Mouse (Mus musculus): ENCODE results near the gene Spata5. TPM values are rescaled to one million over a fixed set of nuclear protein-coding genes. Genes with fewer than 3 reads are reported as not detected.
"Not testable (repeated sequence)": the region's sequence is repeated elsewhere in the genome, so short reads cannot be mapped to it uniquely, and the experiment has no call there.

The Spata5 gene
- polyA plus RNA-seq, 1 experiment from 2014 or later = 26.8 TPM

DNA sequence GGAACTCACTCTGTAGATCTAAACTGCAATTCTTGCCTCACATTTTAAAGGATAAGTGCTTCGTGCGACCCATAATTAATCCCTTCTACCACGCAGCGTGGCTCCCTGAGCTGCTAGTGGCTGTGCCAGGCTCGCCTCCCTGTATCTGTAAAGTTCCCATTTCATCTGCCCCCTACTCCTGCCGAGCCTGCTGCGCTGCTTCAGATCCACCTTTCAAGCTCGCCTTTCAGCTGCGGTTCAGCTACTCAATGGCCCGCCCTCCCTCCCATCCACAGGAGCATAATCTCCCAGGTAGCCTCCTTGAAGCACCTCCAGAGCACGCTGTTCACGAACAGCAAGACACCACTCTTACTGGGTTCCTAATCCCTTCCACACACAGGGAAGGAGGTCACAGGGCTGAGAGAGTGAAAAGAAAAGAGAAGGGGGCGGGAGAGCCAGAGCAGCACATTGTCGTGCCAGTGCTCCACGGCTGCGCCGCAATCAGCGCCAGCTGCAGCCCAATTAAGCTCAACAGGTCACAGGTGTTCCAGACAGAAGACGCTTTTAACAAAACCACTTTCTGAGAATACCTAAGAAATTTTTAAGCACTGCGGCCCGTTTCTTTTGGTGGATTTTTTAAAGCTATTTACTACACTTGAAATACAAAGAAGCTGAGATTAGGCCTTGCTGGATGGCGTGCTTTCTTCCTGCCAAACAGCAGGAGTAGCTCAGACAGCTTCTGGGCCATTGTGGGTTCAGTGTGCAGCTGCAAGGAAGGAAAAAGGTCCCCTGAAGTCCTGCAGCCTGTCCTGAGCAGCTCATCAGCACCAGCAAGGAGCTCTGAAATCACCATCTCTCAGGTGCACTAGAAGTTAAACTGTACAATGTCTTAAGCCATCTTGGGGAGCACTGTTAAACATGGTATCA lies 150.2 kb downstream of the Spata5 start:
- peak; percentile 29 for DNase-seq (ENCODE audit: low spot score)

DNA sequence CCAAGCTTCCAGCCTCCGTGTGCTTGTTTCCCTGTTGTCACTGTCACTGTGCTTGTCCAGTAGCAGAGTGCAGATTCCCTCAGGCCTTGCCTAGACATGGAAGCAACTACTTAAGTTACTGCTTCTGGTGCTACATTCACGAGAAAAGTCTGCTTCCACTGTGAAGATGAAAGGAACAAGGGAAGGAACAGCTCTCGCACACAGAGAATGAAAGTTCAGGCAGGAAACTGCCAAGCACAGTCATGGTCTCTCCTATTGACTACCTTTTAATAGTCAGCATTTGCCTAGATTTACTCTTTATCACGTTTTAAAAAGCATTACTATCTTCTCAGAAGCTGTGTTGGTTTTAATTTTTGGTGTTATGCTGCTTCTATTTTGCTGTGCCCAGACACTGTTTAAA lies 151.9 kb downstream of the Spata5 start:
- peak; percentile 23 for DNase-seq (ENCODE audit: low spot score)

DNA sequence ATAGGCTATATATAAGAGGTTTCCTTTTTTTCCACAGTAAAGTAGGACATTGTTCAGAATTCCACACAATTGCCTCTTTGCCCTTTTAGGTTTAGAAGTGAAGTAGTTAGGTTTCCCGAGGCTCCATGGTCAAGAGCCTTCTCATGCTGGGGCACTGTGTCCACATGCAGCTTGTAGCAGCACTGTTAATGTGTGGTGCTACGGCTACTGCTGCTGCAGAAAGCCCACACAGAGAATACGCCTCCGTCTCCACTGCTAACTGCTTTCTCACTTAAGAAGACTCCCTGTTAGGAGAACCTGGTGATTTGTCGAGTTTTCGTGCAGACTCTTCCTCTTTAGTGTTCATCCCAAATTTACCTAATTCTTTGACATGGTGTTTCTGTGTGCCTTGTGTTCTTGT lies 152.4 kb downstream of the Spata5 start:
- no peak for DNase-seq (ENCODE audit: low spot score)

DNA sequence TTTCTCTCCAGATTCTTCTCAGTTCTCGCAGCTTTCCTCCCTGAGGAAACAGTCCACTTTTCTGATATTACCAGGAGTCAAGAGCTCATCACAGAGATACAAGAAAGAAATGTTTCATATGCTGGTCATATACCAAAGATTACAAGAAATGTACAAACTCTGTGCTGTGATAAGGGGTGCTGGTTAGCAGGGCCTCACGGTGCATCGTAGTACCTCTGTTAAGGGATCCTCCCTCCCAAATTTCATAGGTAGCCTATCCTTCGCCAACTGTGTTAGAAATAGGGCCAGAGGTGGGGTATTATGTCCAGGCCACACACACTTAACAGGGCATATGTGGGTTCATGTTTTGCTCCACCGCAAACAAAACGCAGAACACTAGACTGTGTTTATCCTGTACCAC lies 157.1 kb downstream of the Spata5 start:
- DNase-seq (ENCODE audit: low spot score) = no peak

DNA sequence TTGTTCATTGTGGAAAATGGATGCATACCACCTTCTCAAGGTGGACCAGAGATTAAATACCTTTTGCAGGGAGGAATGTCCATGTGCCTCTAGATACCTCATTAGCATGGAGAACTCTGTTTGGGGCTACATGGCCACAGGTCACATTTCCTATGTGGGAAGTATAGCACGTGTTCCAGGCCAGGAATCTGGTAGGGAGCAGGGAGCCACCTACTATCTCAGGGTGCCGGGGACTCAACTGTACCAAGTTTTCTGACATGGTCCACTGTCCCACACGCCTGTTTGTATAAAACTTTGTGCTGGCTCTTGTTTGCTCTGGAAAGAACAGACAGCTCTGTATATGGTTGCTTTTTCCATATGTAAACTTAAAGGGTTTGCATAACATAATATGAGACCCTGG lies 158.0 kb downstream of the Spata5 start:
- no peak for DNase-seq (ENCODE audit: low spot score)

DNA sequence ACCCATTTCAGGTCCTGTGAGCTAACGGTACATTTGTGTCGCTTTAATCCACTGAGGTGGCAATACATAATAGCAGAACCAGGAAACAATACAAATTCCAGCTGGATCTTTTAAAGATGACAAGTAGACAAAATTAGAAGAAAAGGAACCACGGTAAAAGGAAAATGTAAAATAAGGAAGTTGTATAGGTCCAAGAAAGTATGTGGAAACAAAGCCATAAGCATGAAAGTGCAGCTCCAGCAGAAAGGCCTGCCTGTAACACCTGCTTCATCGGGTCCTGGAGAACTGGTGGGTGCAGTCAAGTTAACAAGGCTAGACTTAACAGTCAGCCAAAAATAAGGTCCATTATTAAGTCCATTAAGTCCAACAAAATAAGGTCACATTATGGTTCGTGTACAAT lies 164.9 kb downstream of the Spata5 start:
- no peak for DNase-seq (ENCODE audit: low spot score)

DNA sequence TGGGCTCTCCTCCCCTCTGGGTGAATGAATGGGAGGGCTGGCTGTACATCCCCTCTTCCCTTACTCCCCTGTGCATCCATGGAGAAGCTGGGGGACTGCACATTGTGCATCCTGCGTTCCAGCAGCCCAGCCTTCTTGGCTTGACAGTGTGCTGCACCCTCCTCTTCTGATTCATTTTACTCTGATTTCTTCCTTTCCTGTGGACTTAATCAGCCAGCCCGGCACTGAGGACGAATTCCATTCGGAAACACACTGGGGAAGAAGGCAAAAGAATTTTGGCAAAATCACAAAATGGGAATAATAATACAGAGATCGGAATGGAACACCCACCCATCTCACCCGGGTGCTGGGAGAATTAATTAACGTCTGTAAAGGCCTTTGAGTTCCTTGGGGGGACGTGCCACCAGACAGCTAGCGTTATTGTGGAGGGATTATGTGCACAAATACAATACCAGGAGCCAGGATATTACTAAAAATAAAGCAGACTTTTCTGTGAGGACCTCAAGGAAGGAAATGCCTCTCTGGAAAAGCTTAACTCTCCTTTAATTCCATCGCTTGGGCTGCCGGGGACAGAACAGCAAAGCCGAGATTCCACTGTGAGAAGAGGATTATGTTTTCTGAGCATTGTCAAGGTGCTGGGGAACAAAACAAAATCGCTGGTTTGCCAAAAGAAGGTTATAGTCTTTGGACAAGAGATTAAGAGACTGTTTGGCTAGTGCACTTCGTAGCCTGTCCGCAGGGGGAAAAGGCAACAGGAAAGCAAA lies 166.5 kb downstream of the Spata5 start:
- no peak for DNase-seq (ENCODE audit: low spot score)

DNA sequence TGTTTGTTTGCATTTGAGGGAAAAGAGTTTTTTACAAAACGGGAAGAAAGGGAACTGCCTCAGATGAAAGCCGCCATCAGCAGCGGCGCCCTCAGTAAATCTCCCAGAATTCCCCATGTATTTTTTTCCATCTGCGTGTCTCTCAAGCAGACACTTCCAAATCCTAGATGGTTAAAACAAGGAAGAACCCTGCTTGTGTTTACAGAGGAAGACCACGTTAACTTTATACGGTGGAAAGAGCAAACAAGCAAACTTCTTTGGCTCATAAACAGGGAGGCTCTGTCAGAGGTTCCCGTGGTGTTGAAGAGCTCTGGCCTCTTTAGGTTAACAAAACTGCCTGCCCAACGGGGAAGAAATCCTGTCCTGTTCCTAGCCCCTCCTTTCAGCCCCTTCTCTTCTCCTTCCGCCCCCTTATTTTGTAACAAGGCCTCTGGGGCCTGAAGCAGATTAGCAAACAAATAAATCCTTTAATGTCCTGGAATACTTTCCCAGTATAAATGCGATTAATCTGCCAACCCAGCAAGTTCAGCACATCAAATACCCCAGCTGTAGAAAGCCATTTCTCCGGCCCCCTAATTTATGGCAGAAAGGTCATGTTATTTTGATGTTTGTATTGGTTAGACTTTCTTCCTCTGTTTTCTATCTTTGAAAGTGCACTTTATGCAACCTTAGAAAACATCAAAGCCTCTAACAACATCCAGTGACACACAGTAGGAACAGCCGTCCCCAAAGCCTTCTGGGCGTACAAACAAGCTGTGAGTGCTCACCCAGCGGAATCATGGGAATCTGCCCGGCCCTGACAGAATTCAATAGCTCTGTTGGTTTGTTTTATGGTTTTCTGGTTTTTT lies 167.3 kb downstream of the Spata5 start:
- DNase-seq (ENCODE audit: low spot score) = no peak

DNA sequence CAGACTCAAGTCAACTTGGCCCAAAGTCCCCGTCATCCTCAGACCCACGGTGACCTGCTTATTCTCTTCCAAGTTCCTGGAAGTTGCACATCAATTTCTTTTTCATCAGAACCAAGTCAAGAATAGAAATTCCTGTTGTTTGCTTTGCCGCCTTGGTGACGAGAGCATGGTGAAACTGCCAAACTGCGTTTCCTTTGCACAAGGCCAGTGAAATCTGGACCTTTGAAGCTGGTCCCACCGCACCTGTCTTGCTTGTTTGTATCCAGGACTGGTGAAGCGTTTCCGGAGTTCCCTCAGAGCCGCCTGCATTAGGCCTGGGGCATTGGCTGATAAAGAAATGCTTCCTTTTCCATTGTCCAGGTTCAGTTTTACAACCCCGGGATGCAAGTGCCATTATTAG lies 176.0 kb downstream of the Spata5 start:
- DNase-seq (ENCODE audit: low spot score) = no peak

DNA sequence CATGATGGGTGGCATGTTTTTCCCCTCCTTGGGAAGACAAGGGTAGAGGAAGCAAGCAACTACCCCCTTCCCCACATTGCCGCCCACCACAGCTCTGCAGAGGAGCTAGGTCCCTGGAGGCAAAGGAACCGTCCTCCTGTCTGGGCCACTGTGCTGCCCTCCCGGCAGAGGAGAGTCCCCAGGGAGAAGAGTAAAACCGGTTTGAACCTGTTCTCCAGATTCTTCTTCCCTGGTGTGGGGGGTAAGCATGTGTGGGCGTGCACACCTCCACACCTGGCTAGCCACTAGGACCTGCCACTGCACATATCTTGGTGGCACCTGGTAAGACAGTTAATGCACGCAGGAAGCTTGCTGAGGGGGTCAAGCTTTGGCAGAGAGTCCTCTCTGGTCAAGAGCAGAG lies 176.8 kb downstream of the Spata5 start:
- DNase-seq (ENCODE audit: low spot score) = no peak

DNA sequence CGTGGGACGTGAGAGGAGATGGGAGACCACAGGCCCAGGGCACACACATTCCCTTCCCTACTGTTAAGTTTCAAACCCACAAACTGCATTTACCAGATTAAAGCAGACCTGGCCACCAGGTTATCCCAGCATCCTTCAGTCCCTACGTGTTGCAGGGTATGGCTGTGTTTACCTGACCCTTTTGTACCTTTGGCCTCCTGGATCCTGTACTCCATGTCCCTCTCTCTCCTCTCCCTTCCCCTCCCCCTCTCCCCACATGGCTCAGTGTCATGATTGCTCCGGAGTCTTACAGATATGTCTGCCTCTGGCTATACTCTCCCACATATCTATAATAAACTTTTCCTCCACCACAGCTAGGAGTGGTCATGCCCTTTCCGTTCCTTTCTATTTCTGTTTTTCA lies 177.5 kb downstream of the Spata5 start:
- no peak for DNase-seq (ENCODE audit: low spot score)

DNA sequence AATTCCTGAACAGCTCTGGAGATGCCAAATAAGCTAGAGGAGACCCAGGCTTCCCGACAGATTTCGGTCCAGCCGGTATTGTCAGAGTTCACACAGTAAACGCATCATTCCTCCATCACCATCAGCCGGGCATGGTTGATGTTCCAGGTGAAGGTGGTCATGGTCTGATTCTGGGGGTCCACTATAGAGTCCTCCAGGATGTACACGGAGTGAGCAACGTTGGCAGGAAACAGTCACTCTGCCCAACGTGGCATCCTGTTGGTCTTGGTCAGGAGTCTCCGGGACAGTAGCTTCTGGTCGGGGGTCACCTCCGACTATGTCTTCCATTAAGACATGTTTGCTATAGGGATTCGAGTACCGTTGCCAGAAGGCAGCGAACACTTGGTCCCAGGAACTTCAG lies 179.9 kb downstream of the Spata5 start:
- DNase-seq (ENCODE audit: low spot score) = not testable (repeated sequence)

DNA sequence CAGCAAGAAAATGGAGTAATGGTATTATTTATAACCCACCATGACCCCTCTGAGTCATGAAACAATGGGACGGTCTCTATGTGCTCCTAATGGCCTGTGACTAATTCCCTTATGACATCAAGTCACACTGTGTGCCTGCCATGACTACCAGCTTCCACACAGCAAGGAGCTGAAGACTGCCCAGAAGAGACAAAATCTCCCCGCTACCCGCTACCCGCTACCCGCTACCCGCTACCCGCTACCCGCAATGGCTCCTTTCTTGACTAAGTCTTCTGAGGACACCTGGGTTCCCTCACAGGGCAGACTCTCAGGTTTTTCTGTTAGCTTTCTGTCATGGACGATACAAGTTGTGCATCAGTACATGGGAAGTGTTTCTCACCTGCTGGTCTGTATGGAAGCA lies 182.7 kb downstream of the Spata5 start:
- DNase-seq (ENCODE audit: low spot score) = no peak

DNA sequence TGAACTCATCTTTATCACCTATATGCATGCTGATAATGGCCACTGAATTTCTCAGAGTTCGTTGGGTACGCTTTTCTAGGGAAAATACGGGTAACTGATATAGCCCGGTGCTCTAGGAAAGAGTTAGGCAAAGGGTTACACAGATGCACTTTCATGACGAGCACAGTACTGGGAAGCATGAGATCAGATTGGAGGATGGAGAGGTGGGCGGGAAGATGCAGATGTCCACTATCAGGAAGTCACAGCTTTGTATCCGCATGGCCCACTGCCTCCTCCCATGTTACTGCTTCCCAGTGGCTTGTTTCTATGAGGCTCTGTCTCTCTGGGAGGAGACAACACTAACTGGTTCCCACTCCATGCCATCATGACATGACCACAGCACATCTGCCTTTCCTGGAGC lies 183.2 kb downstream of the Spata5 start:
- DNase-seq (ENCODE audit: low spot score) = no peak

DNA sequence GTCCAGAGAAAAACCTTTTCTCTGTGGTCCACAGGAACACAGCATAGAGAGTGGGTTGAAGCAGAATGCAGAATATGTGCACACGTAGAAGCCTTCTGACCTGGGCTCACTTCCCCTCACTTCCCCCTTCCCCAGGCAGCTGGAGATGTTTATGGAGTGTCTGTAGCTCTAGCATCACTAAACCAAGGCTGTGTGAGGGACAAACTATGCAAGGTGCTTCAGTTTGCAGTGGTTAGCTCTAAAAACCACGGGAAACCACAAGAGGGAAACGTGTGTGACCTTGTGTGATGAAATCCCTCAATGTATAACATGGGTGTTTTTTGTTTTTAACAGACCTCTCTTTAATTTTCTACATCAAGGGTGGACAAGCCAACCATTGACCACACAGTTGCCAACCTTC lies 183.8 kb downstream of the Spata5 start:
- DNase-seq (ENCODE audit: low spot score) = no peak

DNA sequence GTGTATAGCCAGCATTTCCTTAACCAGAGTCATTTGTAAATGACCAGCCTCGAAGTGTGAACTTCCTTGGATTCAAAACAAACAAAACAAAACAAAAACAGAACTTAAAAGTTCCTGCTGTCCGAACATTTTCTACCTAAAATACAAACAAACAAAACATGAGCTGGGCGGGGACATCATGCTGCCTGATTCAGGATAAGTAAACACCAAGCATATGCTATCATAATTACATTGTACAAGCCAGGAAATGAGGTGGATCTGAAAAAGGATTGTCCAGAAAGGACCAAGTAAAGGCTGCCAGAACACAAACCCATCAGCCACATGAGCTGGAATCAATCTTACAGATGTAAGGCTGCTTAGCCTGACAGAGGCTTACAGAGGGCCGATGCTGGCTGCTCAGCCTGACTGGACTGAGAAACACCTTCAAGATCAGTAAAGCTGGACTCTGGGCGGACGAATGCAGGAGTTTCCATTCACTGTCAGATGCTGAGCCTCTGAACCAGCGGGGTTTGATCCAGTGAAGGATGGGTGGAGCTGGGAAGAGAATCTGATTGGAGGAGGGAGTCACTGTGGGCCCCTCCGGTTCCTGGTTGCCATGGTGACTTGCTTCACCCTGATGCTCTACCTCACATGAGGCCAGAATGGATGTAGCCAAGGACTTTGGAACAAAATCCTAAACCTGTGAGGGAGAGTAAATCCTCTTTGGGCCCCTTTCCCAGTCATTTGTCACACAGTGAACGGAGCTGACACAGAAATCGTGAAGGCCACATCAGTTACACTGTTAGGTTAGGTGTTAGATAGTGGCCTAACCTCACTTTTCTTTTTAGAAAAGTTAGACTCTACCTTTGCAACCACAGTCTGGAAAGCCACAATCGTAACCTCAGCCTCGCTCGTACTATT lies 185.5 kb downstream of the Spata5 start:
- no peak for DNase-seq (ENCODE audit: low spot score)

DNA sequence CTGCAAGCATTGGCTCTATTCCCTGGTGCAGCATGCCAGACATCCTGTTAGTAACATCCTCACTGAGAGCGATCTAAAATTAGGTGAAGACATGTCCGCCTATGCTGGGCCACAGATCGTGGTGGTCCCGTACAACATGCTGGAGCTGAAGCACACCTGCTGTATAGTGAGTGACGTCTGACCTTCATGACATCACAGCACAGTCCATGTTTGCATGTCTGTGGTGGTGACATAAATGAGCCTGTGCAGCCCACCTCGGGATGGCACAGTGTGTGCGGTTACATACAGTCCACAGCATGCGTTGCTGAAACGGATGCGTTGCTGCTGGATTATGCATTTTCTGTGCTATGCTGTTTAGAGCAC lies 186.2 kb downstream of the Spata5 start:
- DNase-seq (ENCODE audit: low spot score) = peak; percentile 65

DNA sequence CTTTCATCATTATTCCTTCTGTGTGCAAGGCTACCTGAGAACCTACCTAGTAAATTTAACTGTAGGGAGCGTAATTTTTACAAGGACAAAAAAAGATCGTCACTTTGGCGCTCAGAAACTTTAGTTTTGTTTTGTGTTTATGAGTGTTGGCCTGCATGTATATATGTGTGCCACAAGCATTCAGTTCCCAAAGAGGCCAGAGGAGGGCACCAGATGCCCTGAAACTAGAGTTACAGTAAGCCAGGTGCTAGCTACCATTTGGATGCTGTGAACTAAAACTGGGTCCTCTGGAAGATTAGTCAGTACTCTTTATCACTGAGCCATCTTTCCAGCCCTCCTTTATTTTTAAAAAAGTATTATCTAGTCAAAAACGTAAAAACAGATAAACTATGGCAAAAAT lies 189.2 kb downstream of the Spata5 start:
- no peak for DNase-seq (ENCODE audit: low spot score)

DNA sequence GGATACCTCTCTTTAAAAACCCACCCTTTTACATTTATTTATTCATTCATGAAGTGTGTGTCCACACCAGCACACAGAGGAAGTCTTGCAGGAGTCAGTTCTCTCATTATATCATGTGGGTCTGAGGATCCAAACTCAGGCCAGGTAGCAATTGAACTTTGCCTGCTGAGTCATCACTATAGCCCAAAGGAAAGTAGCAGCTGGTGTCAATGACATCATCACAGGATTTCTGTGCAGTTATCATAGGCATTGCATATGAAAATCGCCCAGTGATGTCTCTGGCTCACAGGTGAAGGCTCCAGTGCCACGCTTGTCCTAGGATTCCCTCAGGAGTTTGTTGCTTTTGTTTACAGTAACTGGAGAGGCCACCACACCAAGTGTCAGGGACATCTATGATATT lies 191.0 kb downstream of the Spata5 start:
- no peak for DNase-seq (ENCODE audit: low spot score)

DNA sequence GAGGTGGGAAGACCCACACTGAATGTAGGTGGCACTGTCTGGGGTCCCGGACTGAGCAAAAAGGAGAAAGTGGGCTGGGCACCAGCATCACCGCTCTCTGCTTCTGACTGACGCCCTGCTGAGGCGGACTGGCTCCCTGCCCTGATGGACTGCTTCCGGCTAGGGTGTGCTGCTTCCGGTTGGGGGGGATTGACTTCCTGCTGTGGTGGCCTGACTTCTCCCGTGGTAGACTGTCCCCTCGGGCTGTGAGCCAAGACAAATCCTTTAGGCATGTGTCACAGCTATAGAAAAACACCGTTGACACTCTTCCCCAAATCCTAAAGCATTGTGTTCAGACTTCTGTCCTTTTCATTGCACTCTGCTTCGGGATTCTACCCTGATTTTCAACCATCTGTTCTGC lies 194.0 kb downstream of the Spata5 start:
- DNase-seq (ENCODE audit: low spot score) = no peak

Measured in thymus, postnatal 0 days (tissue).